Mouse (Mus musculus) kidney, adult 18-20 months (tissue): ENCODE measurements at regions not wholly inside any gene's neighbourhood (a gene's known extent, or its start where the extent isn't known, plus 50 kb on each side); places are given as distances from the start of the nearest gene placed in this dataset.

Experiments
- DNase-seq: peaks from one replicate; pipeline ENCODE4 v3.0.0; 2021

DNA sequence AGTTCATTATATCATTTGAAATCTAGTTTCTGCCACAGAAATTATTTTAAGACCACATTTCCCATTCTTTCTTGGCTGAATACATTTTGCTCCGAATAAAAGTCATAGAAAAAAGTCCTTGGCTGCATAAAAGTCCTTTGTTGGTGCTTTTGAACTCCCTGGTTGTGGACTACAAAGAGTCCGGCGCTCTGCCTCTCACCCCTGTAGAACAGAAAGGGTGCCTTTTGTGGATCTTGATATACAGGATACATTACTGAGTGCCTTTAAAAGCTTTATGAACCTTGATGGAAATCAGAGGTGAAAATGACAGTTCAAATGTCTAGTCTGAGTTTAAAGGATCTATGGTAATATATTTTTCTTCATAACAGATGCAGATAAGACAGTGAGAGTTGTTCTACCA, 355.5 kb downstream of the Anxa1 start:
- DNase-seq: no peak

DNA sequence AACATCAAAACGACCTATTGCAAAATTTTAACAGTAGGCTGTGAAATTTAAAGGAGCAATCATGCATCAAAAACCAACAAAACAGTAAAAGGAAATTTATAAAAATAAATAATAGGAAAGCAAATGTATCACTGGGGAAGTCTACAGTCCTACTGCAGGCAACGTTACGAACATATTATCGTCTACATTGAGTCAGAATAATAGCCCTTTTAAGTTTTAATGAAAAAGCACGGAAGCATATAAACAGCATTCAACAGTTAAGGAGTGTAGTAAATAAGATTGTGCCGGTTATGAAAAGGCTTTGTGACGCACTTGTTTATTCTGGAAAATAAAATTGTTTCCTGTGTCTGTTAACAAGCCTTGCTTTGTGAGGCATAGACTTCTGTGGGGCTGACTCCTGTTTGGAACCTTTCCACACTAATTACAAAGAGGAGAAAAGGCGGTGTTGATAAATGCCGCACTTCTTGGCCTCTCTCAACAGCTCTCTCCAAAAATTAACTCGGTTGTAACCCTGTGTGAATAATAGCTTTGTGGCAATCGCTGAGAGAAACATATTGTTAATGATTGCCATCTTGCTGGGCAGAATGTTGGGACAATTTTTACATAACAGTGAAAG, 363.0 kb downstream of the Anxa1 start:
- DNase-seq: no peak

GRCm38 (mm10) chr19:20014114-20014513, 376.6 kb downstream of the Anxa1 start:
- no peak for DNase-seq

DNA sequence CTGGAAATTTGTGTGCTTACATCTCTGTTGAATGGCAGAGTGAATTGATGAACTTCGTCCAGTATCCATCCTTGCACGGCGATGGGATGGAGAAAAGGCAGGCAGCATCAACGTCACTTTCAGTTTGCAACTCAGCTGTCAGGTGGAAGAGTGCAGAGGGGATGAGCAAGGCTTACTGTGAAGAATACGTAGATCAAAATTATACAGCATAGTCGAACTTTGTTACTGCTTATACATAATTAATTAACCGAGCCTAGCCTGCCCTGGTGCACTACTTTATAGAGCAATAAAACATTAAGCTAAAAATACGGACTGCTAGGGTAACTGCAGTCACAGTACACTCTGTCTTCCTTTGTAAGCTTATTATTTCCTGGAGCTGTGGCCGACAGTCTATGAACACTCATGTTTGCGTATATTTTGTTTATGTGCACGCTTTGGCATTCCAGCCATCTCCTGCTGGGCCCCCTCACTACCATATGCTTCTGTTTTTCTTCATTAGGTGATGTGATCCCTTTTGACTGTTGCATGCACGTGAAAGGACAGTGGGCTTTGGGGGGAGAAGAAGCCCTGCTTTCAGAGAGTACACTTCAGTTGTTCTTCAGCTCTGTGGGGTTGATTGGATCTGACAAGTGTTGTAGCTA, 380.8 kb downstream of the Anxa1 start:
- DNase-seq: no peak

DNA sequence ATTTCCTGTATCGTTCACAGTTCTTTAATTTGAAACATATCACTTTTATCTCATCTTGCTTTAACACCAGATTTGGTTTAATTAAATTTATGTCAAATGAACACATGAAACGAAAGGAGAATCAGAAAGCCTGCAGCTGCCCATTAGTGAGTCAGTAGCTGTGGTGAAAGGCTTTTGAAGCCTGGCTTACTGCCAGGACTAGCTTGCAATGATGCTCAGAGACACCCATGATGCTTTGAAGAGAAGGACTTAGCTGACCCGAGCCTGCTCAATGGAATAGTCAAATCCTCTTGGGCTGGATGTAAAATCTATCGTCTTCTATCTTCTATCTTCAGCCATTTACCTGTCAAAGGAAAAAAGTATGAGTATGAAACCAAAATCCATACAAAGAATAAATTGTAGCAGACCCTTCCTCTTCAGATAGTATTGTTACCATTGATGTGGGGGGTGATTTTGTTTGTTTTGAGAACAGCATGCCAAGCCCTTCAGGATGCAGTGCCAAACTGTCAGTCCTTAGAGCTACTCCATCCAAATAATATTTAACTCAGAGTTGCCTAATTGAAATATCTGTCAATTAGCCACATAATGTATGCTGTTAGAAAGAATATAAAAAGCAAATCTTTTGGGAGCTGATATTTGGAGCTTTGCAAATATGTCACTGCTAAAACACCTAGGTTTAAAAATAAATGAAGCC, 384.7 kb downstream of the Anxa1 start:
- DNase-seq: no peak

GRCm38 (mm10) chr19:19987255-19987654, 403.5 kb downstream of the Anxa1 start:
- DNase-seq: no peak

DNA sequence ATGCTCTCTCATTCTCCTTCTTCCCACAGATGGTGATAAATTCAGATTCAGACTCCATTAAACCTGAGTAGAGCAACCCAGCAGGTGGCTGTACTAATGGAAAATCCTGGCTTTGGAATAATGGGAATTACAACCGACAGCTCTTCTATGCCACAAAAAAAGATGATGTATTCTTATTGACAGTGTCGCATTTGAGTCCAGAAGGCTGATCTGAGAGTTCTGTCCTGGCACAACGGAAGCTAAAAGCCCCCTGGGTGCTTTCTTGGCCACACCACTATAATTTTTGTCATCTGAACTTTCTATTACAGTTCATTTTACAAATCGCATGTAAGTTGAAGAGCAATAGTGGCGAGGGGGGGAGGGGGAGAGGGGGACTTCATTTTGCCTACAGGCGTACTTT, 411.9 kb downstream of the Anxa1 start:
- no peak for DNase-seq

DNA sequence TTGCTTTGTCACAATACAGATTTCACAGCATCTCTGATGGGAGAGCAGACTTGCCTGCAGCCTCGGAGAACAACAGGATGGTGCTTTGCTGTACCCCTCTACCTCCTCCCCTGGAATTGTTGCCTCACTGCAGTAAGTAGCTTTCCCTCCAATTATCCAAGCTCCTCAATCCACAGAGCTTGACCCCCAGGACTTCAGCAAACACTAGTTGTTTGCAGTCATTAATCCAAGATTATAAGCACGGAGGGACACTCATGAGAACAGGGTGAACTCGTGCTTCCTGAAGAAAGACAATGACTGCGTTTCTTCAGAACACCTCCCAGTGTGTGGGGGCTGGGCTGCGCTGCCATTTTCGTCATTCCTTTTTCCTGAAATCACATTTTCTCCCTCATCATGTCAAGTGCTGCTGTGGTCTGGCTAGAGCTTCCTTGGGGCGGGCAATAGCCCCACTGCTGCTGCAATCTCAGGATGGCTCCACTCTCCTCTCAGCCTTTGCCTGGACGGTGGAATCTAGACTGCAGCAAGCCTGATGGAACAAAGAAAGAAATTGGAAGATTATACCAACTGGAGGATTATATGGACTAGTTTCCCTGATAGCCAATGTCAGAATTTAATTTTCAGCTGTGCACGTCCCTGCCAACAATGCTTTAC, 413.0 kb downstream of the Anxa1 start:
- DNase-seq: no peak

DNA sequence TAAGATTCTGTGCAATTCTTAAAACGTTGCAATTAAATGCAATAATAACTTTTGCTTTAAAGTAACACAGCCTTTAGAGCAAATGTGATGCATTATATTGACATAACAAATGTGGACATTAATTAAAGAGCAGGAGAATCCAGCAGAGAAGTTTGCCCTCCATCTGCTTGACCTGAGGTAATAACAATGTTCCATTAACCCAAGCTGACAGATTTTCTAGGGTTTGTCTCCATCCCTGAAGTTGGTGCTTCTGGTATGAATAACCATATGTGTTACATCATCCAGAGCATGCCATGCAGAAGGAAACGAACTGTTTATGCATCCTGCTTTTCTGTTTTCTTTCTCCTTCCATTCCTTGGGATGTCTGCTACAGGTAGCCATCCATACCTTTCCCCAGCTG, 414.0 kb downstream of the Anxa1 start:
- DNase-seq: no peak

- DNase-seq: no peak
These were observed 420.8 kb downstream of the Anxa1 start for GRCm38 (mm10) chr19:19969780-19970512.

- no peak for DNase-seq
These were observed 421.4 kb downstream of the Anxa1 start for GRCm38 (mm10) chr19:19969335-19969734.

DNA sequence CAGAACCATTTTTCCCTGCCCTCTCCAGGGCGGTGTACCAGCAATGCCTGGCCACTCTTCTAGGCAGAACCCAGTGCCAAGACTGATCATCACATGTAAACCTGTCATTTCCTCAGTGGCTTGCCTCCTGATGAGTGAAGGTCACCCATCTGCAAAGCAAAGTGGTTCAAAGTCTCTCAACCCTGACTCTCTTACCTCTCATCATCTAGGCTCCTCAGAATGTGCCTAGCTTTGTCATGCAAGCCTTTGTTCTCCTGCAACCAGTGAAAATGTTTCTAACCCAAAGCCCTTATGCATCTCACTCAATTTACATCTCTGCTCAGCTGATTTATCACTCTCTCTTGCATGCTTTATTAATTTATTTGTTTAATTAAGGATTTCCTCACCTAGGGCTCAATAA, 445.5 kb downstream of the Anxa1 start:
- no peak for DNase-seq

DNA sequence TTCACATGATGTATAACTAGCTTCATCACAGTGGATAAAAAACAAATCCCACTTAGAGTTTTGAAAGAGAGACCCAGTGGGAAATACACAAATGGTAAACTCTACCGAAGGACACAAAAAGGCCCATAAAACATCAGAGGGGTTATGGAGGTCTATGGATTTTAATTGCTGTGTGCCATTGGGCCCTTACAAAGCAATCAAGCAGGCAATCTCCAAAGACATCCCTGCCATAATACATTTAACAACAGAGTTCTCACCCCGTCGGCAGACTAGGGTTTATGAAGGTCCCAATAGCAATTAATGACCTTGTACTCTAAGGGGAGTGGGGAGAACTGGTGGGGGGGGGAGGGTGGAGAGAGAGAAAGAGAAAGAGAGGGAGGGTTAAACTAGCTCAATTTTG, 448.0 kb downstream of the Anxa1 start:
- DNase-seq: no peak

- DNase-seq: no peak
These were observed 469.6 kb downstream of the Anxa1 start for GRCm38 (mm10) chr19:19921109-19921508.

DNA sequence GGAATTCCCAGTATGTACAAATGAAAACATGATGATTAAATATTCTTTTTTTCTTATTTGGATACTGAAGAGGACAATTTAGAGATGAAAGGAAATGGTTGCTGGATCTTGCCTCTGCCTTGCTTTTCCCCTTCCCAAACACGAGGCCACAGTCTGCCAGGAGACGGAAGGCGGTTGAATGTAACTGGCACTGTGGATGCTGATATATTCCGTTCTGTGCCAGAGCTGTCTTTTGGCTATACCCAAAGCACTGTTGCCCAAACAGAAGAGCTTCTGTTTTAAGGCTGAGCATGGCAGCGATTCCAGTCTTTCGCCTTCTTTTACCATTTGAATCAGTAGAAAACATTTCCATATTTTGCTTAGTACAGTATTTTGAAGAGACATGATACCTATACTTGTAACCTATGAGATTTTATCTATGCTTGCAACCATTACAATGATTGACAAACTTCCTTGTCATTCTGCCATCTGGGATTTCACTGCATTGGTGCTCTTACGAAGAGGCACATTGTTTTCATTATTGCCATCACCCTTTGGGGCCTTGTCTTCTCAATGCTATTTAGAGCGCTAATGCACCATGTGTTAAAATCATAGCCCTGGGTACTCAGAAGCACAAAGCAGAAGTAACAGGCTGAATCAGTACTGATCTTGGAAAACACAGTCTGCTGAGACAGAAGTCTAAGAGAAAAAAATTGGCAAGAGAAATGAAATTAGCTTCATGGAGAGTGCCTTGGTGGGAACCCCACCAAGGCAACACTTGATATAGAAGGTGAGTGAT, 504.6 kb downstream of the Anxa1 start:
- DNase-seq: no peak

DNA sequence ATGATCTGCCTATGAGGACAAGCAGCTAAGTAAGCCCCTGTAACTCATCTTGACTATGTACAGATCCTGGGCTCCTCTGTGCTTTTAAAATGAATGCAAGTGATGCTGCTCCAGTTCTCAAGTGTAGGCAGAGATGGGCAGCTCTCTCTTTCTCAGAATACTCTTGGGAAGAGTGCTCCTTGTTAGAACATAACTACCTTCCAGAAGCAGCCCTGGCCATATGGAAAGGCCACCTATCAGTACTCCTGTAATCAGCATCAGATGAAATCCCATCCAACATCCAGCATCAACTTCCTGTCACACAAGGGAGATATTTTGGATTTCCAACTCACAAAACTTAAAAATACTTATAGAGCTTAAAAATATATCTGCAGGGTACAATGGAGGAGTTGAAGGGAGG, 509.8 kb downstream of the Anxa1 start:
- no peak for DNase-seq

GRCm38 (mm10) chr19:19848152-19848551, 542.6 kb downstream of the Anxa1 start:
- no peak for DNase-seq

- no peak for DNase-seq
These were observed 582.8 kb downstream of the Anxa1 start for GRCm38 (mm10) chr19:19807992-19808391.

DNA sequence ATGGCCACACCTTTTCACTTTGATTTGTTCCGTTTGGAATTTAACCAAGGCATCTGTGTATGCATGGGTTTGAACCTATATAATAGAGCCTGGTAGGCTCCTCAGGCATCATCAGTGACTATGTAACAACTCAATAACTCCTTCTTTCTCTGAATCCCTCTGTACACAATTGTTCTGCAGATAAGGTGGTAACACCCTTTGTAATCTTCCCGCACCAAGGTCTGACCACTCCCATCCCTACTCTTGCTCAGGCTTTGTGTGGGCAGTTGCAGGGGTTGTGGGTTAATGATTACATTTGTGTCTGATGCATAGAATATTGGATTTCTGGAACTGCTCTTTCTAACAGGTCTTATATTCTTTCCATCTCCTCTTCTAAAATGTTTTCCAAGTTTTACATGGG, 596.9 kb downstream of the Anxa1 start:
- DNase-seq: no peak

- peak; percentile 3 for DNase-seq
These were observed 607.2 kb downstream of the Anxa1 start for GRCm38 (mm10) chr19:19783507-19783906.

- no peak for DNase-seq
These were observed 612.9 kb downstream of the Anxa1 start for GRCm38 (mm10) chr19:19777891-19778290.

GRCm38 (mm10) chr19:19770990-19771389, 619.8 kb downstream of the Anxa1 start:
- no peak for DNase-seq
